Mouse (Mus musculus): ENCODE data around the gene Fstl4.
"Not testable (repeated sequence)": the region's sequence is repeated elsewhere in the genome, so short reads cannot be mapped to it uniquely, and the experiment has no call there.

Fstl4 gene

DNA sequence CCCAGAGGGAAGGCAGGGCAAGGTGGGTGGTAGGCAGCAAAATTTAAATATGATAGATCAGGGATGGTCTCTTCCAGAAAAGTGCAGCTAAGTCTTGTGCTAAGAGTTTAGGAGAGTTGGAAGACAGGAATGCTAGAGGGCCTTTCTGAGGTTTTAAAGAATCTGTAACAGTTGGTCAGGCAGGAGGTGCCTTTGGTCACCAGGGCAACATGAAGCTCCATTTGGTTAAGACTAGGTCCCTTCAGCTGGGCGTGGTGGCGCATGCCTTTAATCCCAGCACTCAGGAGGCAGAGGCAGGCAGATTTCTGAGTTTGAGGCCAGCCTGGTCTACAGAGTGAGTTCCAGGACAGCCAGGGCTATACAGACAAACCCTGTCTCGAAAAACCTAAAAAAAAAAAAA, 323.5 kb downstream of the Fstl4 start:
- not testable (repeated sequence) for DNase-seq (ENCODE audit: low spot score in 2 of 2)

GRCm38 (mm10) chr11:53091596-53091995, 327.2 kb downstream of the Fstl4 start:
- no peak for DNase-seq (ENCODE audit: low spot score in 2 of 2)

- no peak for DNase-seq (ENCODE audit: low spot score in 2 of 2)
These were observed 332.4 kb downstream of the Fstl4 start for GRCm38 (mm10) chr11:53096871-53097270.

GRCm38 (mm10) chr11:53097331-53097730, 332.9 kb downstream of the Fstl4 start:
- peak; percentile 49 to 78 for DNase-seq (ENCODE audit: low spot score in 2 of 2)

DNA sequence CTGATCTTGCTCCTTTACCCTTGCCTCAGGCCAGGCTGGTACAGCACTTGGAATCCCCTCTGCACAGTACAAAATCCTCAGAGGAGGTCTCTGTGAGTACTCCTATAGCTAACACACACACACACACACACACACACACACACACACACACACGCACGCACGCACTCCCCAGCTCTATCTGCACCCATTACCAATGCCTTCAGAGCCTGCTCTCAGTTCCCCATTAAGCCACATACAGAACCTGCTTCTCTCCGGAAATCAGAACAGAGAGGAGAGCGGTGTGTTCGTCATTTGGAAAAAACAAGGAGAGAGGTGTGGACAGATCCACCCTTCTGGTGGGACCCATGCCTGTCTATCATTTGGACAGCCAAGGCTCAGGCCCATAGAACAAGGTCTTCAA, 333.4 kb downstream of the Fstl4 start:
- DNase-seq (ENCODE audit: low spot score in 2 of 2), result no peak

- DNase-seq (ENCODE audit: low spot score in 2 of 2), result no peak
These were observed 334.4 kb downstream of the Fstl4 start for GRCm38 (mm10) chr11:53098780-53099198.

DNA sequence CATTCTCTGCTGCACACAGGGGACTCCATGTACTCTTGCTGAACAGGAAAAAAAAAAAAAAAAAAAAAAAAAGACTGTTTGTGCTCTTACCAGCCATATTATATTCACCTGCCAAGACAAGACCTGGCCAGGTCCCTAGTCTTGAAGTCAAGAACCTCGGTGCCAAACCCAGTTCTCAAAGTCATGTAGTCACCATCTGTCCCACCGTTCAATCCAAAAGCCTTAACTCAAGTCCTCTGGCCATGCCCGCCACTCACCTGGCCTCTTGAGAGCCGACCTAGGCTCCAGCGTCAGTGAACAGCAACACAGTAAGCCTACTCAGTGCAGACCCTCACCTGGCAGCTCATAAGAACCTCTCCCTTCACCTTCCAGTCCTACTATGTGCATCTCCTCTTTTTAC, 334.9 kb downstream of the Fstl4 start:
- DNase-seq (ENCODE audit: low spot score in 2 of 2), result no peak

DNA sequence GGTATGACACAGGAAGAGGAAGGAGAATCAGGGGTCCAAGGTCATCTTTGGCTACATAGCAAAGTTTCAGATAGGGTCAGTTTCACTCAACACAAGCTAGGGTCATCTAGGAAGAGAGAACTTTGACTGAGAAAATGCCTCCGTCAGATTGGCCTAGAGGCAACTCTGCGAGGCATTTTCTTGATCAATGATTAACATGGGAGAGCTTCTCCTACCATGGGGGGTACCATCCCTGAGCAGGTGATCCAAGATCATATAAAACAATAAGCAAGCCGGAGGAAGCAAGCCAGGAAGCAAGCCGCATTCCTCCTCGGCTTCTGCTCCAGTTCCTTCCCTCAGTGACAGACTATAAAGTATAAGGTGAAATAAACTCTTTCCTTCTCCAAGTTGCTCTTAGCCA, 337.3 kb downstream of the Fstl4 start:
- no peak for DNase-seq (ENCODE audit: low spot score in 2 of 2)

DNA sequence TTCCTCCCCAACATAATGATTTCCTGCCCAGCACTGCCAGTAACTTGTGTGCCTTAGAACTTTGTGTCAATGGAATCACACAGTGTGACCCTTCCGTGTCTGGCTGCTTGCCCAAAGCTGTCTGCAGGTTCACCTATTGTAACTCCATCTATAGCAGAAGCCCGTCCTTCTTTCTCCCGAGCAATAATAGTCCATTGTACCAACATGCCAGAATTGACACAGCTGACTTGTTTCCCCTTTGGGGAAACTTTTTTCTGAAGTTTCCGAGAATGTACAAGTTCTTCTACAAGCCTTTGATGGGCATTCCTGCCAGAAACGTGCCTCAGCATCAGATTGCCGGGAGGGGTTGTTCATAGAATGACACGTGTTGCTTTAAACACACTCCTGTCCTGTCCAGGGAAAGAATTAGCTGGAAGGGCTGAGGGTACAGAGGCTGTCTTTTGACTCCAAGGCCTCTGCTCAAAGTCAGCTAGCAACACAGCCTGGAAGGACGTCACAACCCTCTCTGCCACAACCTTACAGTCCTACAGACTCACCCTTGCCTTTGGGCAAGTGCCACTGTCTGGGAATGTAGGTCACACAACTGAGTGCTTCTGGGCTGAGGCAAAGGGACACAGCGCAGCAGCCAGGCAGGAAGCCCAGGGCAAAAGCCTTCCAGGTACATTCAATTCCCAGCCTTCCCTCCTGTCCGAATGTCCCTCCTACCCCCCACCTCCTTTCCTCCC, 339.3 kb downstream of the Fstl4 start:
- DNase-seq (ENCODE audit: low spot score in 2 of 2), result no peak

DNA sequence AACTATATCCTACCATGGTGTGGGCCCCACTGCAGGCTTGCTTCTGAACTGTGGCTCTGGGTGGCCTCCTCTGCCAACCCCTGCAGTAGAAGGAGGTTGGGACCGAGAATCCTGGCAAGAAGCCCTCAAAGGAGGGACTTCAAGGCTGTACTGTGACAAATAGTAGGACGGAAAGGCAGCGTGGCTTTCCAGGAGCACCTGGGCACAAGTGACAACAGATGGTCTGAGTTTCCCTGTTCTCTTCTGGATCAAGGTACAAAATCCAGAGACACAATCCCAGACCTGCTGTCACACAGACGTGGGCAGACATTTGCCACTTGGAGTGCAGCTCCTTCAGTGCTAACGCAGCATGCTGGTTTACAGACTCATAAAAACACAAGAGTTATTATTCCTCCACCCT, 343.3 kb downstream of the Fstl4 start:
- DNase-seq (ENCODE audit: low spot score in 2 of 2), result peak in 1 of 2 experiments; percentile 8

GRCm38 (mm10) chr11:53108798-53109197, 344.4 kb downstream of the Fstl4 start:
- DNase-seq (ENCODE audit: low spot score in 2 of 2), result no peak

DNA sequence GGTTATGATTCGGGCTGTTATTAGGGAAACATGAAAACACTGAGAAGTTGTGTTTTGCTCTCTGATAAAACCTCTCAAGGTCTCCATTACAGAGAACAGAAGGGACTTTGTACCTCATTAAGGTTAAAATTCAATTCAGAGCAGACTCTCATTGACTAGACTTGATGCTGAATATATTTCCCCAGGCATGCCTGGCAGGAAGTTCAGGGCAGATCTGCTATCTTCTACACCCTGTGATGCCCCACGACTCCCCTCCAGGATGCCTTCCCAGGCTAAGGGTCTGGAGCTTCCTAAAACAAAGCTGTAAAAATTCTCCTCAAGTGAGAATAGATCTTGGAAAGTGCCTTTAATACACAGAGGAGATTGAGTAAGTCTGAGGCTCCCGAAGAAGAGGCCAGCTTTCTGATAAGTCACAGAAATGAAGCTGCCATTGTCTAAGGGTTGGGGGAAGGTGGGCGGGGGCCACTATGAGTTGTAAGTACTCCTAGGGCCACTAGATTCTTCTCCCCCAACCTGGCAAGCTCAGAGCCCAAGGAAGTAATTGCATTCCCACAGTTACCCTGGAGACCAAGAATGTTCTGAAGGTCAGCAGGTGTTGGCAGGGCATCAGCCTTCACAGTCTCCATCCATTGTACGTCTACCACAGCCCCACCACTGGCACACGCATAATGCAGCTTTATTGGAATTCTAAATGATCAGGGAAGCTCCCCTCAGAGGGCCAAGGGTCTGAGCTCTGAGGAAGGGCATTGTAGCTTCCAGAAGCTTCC, 345.4 kb downstream of the Fstl4 start:
- no peak for DNase-seq (ENCODE audit: low spot score in 2 of 2)

DNA sequence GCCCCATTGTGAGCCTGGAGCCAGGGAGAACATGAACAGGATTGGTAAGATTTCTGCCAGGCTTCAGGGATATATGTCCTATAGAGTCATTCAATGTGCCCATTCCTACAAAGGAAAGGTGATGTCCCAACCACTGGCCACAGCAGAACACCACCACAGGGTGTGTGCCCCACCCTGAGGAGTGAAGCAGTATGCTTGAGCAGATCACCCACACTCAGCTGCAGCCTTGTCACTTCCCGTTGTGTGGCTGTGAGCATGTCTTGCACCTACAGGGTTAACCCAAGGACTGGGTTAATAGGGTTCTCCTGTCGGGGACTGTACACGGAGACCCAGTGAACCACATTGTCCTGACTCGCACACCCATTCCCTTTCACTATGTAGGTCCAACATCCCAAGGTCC, 351.3 kb downstream of the Fstl4 start:
- DNase-seq (ENCODE audit: low spot score in 2 of 2), result no peak

DNA sequence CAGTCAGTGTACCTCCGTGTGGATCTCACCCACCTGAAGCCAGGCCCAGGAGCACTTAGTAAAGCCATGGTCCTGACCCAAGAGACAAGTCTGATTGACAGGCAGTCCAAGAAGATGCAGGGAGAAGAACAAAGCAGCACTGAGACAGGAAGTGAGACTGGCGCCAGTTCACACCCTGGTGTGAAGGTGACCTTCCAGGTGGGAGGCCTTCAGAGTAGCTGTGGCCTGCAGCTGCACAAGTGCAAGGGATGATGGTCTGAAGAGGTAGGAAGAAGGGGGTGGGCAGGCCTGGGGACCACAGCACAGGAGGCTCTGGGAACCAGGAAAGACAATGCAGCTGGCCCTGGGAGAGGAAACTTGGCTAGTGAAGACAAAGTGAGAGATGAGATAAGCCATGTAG, 351.9 kb downstream of the Fstl4 start:
- DNase-seq (ENCODE audit: low spot score in 2 of 2), result no peak

DNA sequence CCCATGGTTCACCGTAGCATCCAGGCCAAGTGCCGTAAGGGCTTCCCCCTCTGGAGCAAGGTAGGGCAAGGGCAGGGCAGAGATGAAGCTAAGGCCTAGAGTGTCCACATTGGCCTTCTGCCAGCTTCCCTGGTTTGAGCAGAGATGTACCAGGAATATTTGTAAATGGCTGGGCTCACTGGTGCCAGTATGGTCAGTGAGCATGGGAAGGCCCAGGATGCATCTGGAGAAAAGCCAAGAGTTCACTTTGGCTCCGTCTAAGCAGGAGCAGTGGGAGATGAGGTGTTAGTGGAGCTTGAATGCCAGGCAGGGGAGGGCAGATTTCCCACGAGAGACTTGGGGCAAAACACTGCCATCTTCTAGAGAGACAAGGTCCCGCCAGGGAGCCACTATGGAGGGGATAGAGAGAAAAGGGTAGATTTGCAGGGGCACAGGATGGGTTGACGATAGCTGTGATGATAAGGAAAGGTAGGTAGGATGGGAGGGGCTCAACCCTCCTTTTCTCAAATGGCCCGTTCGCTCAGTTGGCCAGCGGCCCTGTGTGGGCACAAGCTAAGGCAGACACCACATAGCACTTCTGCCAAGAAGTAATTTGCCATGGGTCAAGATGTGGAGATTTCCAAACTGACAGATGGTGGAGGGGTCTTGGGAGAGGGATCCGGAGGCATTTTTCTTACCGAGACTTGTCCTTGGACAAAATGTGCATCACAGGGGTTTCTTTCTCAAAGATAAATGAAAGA, 354.0 kb downstream of the Fstl4 start:
- DNase-seq (ENCODE audit: low spot score in 2 of 2), result no peak

DNA sequence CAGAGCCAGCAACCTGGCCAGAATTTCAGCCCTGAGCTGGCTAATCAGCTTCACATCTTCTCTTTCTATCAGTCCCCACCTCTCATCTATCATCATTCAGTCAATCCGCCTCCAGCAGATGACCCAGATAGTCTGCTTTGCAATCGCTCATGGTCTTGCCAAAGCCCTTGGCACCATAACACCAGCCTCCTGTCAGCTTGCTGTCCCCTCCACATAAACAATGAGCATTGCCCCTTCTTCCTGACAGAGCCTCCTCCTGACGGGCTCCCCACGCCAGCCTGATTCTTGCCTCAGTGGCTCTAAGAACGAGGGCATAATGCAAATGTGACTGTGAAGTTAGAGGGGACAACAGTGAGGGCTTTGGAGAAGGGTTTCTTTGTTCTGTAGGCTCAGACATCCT, 355.5 kb downstream of the Fstl4 start:
- DNase-seq (ENCODE audit: low spot score in 2 of 2), result no peak

- DNase-seq (ENCODE audit: low spot score in 2 of 2), result no peak
These were observed 356.8 kb downstream of the Fstl4 start for GRCm38 (mm10) chr11:53121208-53121607.

GRCm38 (mm10) chr11:53124799-53125198, 360.4 kb downstream of the Fstl4 start:
- DNase-seq (ENCODE audit: low spot score in 2 of 2), result no peak

DNA sequence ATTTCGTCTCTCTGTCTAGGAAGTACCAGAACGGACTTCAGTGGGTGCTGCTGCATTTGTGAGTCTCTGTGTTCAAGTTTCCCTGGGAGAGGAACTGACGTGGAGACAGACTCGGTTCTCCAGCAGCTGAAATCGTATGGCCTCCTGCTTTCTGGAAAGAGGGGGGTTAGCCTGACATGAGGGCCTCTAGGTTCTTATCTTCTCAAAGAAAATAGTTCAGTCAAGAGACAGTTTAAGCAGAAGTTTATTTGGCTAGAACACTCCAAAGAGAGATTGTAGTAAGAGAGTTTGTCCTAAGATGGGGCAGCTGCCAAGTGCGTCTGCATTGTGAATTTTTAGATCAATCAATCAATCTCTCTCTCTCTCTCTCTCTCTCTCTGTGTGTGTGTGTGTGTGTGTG, 362.2 kb downstream of the Fstl4 start:
- no peak for DNase-seq (ENCODE audit: low spot score in 2 of 2)

DNA sequence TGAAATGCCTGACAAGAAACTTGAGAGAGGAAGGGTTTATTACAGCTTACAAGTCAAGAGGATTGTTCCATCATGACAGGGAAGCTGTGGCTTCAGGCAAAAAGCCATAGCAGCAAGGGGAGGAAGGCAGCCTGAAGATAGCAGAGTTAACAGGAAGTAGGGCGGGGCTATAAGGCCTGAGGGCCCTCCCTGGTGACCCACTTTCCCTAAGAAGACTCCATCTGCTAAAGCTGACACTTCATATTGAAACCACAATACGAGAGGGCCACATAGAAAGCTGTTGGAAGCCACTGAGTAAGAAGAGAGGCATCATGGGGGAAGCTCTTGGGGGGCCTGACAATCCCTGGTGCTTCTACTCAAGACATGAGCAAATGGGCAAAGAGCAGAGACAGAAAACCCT, 364.2 kb downstream of the Fstl4 start:
- DNase-seq (ENCODE audit: low spot score in 2 of 2), result no peak

DNA sequence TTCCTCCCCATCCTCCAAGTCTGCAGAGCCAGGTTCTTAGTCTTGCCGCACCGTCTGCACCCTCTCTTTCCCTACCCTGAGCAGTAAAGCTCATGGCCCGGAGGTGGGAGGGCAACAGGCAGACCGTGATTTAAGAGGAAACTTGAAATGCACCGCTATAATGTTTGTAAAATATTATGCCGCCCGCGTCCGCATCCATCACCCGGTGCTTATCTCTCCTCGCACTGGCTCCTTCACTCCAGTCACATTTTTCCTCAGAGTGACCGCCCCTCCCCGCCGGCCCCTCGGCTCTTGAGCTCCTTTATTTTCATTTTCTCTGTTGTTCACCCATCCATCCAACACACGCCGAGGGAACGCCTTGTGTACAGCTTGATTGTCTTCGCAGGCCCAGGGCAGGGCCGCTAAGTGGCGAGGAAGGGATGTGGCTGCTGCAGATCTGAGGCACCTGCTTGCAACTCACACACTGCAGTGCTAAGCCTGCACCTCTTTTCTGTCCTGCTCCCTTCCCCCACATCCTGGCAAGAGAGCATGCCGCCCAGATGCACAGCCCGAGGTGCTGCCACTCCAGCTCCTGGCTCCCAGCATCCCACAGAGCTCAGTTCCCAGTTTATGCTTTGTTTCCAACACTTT, 368.1 kb downstream of the Fstl4 start:
- no peak for DNase-seq (ENCODE audit: low spot score in 2 of 2)

DNA sequence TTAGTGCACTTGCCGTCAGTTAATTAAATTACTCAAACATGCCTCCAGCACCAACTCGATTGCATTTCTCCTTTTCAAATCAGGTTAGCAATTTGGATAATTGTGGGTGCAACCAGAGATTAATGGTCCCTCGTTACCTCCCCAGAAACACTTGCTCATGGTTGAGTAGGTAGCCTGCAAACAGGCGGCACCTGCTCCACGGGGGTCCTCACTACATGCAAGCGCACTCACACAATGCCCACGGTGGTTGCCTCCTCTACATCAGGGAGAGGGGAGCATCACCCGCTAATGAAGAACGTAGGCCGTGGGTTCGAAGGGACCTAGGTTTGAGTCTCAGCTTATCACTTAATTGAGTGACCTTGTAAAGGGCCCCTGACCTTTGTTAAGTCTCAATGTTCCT, 371.9 kb downstream of the Fstl4 start:
- no peak for DNase-seq (ENCODE audit: low spot score in 2 of 2)

Data from left cerebral cortex, adult 9 months (tissue).